Mouse (Mus musculus) retina, adult 2 months (tissue): ENCODE measurements around the gene Ddx1.

Experiments used
- DNase-seq: peaks from one replicate; pipeline ENCODE4 v3.0.0-alpha.2; 2012; ENCODE audit warnings: low read depth, low spot score

Gene Ddx1

DNA sequence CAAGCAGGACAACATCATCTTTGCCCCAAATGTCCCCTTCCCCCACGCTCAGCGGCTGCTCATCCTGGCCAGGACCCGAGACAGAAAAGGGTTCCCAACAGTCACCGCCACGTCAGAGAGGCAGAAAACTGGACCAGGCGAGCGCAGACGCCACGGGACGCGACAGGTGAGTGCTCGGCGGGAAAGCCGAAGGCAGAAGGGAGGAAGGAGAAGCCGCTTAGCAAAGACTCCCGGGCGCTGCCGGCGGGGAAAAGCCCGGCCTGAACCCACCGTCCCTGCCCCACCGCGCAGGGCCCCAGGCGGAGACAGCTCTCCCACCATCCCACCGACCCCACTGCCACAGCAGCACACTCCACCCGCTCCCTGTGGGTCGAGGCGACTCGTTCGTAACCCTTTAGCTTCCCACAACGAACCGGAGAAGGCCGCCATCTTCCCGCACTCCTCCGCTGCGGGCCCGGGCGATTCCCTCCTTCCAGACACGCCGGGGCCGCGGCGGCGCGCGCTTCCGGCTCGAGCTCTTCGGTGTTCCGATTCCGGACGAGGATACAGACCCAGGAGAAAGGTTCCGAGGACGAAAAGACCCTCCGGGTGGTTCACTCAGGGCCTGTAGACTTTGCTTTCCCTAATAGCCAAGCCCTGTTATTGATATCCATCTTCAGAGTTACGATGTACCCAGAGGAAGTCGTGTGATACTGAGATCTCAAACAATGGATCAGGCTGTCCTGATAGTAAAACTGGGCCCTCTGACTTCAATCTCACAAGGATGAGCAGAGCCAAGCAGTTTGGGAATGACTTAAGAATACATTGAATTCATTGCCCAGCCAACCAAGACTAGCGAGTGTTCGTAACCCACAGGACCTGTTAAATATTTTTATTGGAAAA lies at the start of gene Ddx1:
Ddx1 (minus strand) TSS at position 523 of the 882 bp plus-strand sequence.
- peak; percentile 69 for DNase-seq

DNA sequence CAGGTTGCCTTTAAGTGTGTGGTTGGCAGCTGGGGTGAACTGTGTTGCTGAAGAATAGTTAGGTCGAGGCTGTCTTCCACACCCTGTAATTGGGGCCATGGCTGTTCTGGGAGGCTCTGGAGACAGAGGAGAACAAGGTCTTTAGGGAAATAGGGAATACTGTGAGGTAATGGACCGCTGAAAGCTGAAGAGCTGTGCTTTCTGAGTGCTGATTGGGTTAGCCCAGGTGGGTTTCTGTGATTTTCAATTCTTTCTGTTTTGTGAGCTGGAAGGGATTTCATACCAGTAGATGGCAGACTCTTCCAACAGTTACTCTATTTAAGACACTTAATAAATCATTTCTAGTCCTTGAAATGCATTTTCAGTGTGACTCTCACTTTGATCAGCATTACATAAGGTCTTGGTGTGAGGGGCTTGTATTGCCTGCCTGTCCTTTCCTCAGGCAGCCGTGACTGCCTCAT lies 44.4 kb upstream of the Ddx1 start:
- DNase-seq, result no peak

DNA sequence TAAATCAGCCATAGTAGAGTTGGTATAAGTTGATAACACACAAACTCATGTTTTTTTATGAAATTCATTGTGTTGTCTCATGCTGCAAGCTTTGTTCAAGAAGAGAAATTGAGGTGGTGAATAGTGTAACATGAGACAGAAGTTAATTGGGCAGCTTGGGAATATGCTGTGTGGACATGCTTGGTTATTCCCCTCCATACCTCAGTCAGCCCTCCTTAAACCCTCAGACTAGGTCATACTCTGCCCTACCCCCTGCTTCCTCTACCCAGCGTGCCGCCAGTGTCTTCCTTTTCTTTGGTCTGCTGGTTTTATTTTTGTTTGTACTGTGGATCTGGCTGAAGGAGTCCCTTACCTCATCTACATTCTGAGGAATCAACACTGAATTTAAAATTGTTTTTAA lies 42.4 kb upstream of the Ddx1 start:
- DNase-seq, result no peak

DNA sequence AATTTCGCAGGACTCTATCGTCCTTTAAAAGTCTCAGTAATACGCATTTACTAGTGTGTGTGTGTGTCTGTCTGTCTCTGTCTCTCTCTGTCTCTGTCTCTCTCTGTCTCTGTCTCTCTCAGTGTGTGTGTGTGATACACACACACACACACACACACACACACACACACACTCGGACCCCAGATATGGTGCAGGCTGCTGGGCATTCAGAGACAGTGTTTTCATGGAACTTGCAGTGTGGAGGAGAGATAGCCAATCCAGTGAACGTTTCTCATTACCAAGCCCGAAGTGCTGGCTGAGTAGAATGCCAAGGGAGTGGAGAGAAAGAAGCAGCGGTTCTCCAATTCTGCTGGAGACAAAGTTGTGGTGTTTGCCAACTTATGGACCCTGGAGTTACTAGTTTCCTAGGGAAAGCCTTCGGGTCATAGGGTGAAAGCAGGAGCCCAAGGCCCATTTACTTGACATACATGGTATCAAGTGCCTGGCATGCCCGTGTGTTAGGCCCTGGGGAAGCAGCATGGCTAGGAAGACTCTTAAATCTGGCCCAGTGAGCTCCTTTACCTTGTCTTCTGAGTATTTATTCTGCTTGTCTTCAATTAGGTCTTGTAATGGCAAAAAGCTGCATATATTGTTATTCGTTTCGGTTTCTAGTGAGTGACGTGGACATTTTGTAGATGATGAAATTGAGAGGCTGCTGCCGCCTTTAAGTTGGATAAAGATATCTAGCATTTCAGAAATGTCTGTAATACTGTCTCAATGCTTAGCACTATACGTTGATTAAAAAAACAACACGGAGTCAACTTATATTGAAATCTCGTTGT lies 20.8 kb upstream of the Ddx1 start:
- DNase-seq, result no peak

DNA sequence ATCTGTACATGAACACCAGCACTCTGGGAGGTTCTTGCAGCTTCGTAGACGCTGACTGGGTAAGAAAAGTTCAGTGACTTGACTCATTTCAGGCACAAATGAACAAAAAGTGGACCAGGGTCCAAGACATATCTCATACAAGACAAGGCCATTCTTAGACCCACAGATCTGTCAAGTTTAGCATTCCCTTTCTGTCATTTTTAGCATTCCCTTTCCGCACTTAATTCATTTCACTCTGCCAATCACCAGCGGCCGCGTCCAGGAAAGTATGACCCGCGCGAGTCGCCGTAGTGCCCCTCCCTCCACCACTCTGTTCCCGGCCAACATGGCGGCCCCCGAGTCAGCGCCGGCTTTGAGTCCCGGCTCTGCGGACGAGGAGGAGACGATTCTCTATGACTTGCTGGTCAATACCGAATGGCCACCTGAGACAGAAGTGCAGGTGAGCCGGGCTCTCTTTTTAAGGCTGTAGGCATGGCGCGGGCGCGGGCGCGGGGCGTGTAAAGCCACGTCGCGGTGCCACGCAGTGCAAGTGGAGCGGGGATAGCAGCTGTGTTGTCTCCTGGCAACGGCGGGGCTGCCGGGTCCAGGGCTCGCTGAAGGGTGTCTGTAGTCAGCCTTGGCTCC lies 19.9 kb upstream of the Ddx1 start, which contains the start of gene Nbas:
Nbas (plus strand) TSS at position 308 of the 624 bp plus-strand sequence.
- peak; percentile 59 for DNase-seq

DNA sequence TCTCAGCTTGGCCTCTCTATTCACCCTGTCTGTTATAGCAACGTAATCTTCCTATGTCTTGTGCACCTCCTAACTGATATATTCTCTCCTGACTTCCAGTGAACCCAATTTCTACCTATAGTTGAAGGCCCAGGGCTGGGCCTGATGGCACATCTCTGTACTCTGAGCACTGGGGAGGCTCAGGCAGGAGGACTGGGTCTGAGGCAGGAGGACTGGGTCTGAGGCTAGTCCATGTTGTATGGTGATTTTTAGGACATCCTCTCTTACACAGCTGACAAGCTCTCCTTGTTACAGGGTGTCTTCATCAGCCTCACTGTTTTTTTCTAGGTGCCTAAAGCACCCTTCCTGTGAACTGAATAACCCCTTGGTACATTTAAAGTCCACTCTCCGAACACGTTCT lies 19.4 kb upstream of the Ddx1 start:
- DNase-seq, result no peak

DNA sequence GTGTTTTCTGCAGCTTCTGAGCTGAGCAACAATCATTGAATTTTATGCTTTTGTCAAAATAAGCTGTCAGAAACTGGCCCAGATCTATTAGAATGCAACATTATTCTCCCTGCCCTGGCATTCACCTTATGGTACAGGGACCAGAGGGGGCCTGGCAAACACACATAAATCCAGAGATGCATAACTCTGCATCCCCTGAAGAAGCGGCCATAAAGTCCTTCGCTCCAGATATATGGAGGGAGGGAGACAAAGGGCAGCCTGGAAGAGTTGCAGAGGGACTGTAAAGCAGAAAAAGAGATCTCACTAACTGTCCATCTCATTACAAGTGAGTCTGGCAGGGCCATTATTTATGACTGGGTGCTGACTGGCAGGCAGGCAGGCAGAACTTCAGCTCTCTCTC lies 6.7 kb upstream of the Ddx1 start:
- DNase-seq, result no peak

DNA sequence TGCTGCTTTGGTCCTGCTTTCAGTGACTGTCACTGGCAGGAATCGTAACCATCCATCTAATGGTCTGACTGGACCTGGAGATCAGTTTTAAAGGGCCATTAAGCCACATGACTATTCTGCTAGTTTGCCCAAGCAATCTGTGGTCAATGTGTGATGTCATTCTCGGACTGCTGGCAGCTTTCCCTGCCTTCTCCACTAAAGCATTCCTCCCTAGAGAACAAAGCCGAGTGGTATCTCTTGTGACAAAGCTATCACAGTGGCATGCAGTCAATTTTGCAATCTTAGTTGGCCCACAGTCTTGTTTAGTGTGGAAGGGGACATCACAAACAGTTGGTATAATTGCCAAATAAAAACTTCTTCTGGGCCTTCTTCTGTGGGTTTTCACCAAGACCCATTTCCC lies 6.1 kb upstream of the Ddx1 start:
- no peak for DNase-seq

DNA sequence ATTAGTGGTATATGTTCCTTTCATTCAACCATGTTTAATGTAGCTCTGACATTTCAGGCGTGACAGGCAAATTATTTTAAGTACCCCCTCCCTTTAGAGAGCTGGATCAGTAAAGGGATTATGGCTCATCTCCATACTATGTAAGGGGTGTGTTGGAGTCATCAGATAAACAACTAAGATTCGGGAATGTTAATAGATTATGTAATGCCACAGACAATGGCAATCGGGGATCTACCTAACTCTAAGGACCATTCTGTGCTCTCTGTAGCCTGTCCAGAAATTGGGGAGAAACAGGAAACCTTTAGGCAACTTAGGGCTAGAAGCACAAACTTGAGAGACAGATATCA lies 533 bp upstream of the Ddx1 start:
- DNase-seq, result no peak

DNA sequence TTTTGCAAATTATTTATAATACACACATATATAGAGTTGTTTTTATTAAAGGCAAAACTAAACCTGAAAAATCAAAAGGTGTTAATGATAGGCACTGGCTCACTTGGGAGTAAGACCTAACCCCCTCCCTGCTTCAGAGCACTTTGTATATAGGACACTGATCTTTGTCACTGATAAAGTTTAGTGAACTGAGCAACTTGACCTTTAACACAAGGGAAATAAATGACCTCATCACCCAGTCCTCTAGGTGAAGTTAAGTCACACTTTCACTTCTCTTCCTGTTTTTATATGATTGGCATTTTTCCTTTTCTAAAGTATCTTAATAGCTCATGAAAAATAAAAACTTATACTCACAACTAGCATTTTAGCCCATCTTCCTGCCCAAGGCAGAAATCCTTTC lies 6.6 kb downstream of the Ddx1 start:
- no peak for DNase-seq

DNA sequence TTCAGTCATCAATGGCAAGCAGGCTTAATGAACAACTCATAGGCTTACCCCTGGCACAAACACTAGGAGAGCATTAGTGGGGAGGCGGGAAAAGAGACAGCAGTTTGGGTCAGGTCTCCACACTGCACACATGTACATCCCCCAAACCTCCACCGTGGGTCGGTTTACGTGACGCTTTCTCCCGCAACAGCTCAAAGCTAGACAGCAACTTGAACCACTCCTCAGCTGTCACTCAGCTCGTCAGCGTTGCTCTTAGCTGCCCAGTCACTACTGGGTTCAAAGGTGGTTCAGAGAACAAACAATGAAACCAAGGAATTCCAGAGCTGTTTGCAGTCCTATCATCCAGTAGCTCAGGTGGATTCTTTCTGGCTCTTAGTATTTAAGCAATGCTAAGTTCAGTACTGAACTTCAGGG lies 30.9 kb downstream of the Ddx1 start:
- DNase-seq, result no peak

DNA sequence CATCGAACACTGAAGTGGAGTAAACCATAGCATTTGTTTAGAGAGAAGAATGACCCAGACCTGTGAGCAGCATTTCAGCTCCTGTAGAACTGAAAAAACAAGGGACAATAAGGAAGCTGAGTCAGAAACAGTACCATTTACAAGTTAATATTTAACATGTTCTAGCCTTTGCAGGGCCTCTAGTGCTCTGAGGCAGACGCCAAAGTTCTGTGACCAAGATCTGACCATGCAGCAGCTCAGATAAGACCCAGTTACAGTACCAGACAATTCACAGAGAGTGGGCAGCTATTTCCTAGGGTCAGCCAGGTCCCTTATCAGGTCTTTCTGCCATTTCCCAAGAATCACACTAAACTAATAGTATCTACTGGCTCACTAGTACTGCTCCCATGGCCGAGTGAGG lies 31.4 kb downstream of the Ddx1 start:
- no peak for DNase-seq

DNA sequence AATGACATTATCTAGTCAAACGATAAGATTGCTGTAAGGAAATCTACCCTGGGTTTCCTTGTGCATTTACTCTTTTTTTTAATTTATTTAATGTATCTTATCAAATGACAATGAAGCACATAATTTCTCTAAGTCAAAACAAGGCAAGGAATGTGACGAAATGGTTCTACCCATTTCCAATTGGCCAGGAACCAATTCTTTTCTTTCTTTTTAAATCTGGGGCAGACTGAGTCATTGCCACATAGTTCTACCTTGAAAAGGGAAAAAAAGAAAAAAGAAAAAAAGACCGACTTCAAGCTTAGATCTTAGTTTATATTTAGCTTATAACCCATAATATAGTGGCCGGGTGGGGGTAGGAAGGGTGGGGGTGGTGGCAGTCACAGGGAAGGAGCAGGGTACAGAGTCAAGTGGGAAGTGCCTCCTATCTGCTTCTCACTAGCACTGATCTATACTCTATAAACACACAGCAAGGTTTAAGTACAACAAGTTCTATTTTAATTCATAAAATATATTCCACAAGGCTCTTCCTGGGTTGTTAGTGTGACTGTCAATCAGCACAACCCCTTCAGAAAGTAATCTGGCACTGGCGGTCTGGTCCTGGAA lies 32.4 kb downstream of the Ddx1 start:
- DNase-seq, result no peak

DNA sequence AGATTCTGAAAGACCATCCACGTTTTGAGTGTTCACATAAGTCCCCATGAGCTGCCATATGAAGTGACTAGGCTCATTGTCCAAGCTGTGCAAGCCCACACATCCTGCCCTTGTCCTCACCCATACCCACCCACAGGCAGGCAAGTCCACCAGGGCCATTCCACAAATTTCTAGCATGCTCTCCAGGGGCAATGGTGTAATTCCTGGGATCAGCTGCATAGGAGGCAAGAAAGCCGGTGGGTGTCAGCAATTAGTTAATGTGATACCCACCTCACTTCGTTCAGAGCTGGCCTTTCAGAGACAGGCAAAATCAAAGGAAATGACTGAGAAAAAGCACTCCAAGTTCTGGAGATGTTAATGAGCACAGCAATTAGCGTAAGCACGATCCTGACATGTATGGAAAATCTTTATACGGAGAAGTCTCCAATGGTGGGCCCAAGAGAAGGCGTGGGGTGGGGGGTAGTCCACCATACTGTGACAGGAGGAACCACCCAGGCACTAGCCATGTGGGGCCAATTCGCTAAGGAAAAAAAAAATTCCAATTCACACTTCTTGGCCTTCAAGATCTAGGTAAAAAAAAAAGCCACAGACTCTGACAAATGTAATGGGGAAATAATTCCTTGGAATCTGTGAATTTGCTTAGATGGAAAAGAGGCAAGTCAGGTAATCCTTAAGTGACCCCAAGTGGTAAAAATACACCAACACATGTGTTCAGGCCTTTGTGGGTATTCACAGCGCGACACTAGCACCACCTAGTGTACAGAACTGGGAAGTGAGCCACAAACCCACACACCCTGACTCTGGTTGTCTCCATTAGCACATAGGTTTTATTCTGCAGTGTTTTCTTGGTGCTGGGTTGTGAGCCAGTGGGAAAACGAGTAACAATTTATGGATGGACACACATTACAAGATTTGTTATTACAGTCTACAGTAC lies 34.4 kb downstream of the Ddx1 start:
- peak; percentile 56 for DNase-seq

DNA sequence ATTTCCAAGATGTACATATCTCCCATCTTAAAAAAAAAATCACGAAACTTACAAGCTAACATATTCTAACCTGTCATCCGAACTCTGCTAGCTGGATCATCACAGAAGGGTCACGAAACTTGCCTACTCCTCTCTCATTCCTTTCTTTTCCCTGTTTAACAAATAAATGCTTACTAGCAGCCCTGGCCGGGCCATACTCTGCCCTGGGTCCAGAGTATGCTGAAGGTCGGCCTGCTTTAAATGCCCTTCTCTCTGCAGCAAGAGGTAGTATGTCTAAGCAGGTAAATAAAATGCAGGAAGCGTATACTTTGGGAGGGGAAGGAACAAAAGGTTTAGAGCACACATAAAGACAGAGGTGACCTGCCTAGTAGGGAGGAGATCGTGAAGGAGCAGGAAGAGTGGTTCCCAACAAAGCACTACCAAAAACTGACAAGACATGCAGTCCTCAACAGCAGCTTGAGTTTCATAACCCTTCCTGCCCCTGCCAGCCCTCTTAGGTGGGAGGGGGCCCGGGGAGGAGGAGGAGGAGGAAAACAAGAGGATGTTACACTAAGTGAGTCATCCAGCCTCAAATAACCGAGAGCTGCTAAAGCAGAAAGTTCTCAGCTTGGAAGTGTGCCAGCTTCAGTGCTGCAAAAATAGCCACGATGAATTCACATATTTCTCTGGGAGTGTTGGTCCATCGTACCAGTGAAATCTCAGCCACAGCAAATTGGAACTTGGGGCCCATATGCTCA lies 37.1 kb downstream of the Ddx1 start:
- no peak for DNase-seq

DNA sequence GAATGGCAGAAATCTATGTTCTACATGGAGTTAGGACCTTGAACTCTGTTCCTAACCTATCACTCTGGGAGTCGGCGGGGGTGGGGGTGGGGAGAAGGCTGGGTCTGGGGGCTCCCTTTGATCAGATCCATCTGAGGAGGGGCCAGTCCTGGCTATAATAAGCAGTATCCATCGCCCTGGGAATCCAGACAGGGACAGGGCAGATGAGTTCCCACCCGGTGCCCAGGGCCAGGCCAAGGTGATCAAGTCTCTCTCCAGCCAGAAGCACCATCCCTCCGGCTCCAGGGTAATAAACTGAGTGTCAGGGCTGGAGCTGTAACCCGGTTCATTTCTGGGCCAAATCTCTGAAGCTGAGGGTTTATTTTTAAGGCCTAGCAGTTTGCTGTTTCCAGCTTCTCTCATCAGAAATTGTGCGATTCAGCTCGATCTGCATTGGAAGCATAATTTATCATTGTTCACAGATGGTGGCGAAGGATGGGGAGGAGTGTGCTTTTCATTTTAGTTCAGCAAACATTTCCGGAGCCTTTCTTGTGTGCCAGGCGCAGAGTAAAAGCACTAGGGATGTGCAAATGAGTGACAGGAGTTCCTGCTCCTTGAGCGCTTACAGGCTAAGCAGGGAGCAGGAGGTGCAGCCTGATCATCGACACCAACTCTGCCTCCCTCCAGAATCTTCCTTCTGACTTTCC lies 39.2 kb downstream of the Ddx1 start:
- DNase-seq, result no peak

DNA sequence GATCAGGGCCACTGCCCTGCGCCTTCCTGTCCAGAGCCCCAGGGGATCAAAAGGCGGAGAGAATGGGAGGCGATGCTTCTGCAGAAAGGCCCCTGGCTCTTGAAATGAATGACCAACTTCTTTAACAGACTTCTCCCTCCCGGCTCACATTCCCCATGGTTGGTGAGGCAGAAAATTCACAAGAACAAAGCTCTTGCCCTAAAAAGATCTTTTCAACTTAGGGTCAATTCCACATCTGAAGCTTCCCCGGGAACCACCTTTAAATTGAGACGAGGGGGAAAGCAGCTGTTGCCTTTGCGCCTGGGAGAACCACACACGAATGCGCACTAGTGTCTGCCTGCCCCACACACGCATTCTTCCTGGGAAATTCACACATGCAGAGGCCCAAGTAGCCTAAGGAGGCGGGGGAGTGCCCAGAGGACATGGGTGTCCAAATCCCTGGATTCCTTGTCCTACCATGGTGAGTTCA lies 40.0 kb downstream of the Ddx1 start:
- DNase-seq, result no peak

DNA sequence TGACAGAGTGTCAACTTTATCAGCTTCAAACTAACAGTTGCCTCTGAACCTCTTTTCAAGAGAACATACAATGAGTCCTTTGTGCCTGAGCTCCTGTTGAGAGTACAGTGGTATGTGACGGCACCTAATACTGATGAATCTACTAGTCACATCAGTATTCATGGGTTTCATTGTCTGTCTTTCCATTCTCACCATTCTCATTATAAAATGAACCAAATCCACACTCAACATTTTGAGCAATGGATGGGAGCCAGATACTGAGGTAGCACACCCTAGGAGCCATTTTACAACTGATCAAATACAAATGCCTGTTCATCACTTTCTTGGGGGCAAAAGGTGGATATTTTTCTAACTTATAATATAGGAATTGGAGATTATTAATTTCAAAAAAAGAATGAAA lies 40.5 kb downstream of the Ddx1 start:
- DNase-seq, result no peak

DNA sequence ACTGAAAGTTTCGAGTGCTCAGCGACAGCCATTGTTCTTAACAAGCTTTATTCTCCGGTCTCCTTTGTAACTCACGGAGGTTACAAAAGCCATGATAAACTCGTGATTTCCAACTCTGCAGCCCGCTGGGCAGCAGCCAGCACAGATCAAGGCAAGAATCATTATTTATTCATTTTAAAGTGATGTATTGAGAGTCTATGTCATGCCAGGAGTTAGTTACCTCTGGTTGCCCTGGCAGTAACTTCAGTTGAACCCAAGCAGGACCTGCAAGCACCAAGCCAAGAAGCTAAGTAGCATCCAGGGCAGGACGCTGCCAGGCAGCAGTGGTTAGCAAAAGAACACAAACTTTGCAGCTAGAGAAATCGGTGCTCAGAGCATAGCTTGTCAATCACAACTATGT lies 41.9 kb downstream of the Ddx1 start:
- no peak for DNase-seq
